Mouse (Mus musculus) stomach, embryonic 16.5 days (tissue): ENCODE measurements around the gene Prr13. TPM values are rescaled to one million over a fixed set of nuclear protein-coding genes. Genes with fewer than 3 reads are reported as not detected.

Experiments used
- ATAC-seq: fragments of 200-750 bp; cut with Nextera tagmentation; 2 replicates; pipeline ENCODE4 v1.8.0; 2017; ENCODE audit warnings: moderate number of reproducible peaks, moderate TSS enrichment; ENCODE audit not compliant: insufficient read depth, low FRiP score
- H3K27ac ChIP-seq: fragments of 300-500 bp; sonication (generic); 2 replicates; pipeline ENCODE4 v1.5.1; 2014; ENCODE audit warnings: low read length
- H3K27me3 ChIP-seq: fragments of 300-500 bp; sonication (generic); 2 replicates; pipeline ENCODE4 v1.6.1; 2014; ENCODE audit warnings: low read length, control low read depth, mixed read lengths; ENCODE audit not compliant: control insufficient read depth, insufficient read depth
- H3K36me3 ChIP-seq: fragments of 300-500 bp; sonication (generic); 2 replicates; pipeline ENCODE4 v1.6.1; 2014; ENCODE audit warnings: low read length; ENCODE audit not compliant: control insufficient read depth, insufficient read depth
- H3K4me1 ChIP-seq: fragments of 300-500 bp; sonication (generic); 2 replicates; pipeline ENCODE4 v1.6.1; 2014; ENCODE audit warnings: low read length, control low read depth, mixed read lengths; ENCODE audit not compliant: control insufficient read depth, insufficient read depth
- H3K4me2 ChIP-seq: fragments of 300-500 bp; sonication (generic); 2 replicates; pipeline ENCODE4 v1.6.1; 2014; ENCODE audit warnings: low read depth, low read length, mixed read lengths
- H3K4me3 ChIP-seq: fragments of 300-500 bp; sonication (generic); replicated peaks from 2 replicates; pipeline ENCODE4 v1.5.1; 2014; ENCODE audit warnings: mild to moderate bottlenecking, low read length
- H3K9ac ChIP-seq: fragments of 300-500 bp; sonication (generic); 2 replicates; pipeline ENCODE4 v1.6.1; 2014; ENCODE audit warnings: low read length
- H3K9me3 ChIP-seq: fragments of 300-500 bp; sonication (generic); replicated peaks from 2 replicates; pipeline ENCODE4 v1.6.1; 2016; ENCODE audit warnings: low read length, control low read depth; ENCODE audit not compliant: control insufficient read depth
- WGBS: fragments of 180-500 bp; shearing (Covaris S2); extraction: QIAGEN DNeasy Blood & Tissue Kit; methylation state at CpG from one replicate; pipeline ENCODE4 v1.1.7; 2014; 5-methylcytosine and 5-hydroxymethylcytosine counted together
- polyA plus RNA-seq: library from polyadenylated mRNA; unstranded; fragments of >200 nt; fragmentation: Nextera tagmentation; extraction: Ambion mirVana; gene quantifications from 2 replicates; pipeline ENCODE4 v1.2.1, GENCODE M21; 2015

The Prr13 gene
- polyA plus RNA-seq, 1 experiment from 2014 or later = 131 TPM

DNA sequence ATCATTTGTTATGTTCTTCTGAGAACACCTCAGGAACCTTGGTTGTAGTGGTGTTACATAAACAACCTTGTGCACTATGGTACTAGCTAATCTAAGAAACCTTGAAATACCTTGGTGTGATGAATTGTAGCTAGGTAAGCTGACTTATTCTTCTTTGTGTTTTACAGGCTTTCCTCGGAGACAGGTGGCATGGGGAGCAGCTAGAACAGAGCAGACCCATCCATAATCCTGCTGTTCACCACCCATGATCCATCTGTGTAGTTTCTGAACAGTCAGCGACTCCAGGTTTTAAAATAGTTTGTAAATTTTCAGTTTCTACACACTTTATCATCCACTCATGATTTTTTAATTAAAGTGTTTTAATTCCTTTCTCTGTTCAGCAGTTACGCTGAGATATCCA lies 39.5 kb downstream of the Prr13 start:
- Histone ChIP-seq H3K4me1 (no peaks in the 10 kb centered on the region), H3K36me3 (peaks cover 43% of the 10 kb centered on the region), H3K4me2 (no peak overlapping the region), H3K9me3 (no peaks in the 10 kb centered on the region), H3K4me3 (no peak overlapping the region), H3K27ac (no peak overlapping the region), H3K9ac (no peak overlapping the region), H3K27me3 (no peaks in the 10 kb centered on the region)
- WGBS = 71% methylated on average over 3 of the region's 3 CpGs
- ATAC-seq = no peak

DNA sequence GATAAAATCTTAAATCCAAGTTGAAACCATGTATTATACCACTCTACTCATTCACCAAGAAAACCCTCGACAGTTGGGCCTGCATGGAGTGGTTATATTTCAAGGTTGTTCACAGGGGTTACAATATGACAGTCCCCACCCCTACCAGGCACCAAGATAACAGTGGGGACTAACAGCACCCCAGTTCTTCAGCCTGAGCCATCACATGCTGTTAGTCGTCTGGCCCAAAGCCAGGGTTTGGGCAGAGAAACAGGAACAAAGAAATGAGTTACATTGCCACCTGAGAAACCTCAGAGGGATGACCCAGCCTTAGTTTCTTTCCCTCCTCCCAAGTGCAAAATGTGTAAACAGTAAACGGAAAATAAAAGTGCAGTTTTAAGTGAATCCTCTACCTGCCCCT lies 40.5 kb downstream of the Prr13 start:
- peaks cover 38% of the 10 kb centered on the region for H3K36me3 ChIP-seq
- no peaks in the 10 kb centered on the region for H3K4me1 ChIP-seq
- ATAC-seq = no peak
- no peak overlapping the region for H3K27ac ChIP-seq
- no peak overlapping the region for H3K4me3 ChIP-seq
- no peaks in the 10 kb centered on the region for H3K9me3 ChIP-seq
- WGBS = 63% methylated on average over 3 of the region's 3 CpGs
- no peak overlapping the region for H3K9ac ChIP-seq
- no peaks in the 10 kb centered on the region for H3K27me3 ChIP-seq
- H3K4me2 ChIP-seq = no peak overlapping the region

DNA sequence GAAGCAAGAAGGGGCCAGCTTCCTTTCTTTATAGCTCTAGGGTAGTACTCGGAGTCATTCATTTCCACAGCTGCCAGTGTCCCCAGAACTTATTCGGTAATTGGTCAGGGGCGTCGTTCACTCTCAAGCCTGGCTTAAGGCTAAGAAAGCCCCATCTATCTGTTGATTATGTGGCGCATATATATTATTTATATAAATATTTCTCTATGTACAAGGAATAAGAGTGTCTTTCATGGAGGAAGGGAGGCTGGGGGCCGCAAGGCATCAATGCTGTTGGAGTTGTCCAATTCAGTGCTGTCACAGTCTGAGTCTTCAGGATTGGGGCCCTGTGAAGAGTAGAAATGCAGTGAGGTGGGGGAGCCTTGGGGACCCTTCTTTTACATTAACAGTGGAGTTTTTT lies 41.0 kb downstream of the Prr13 start:
- peaks cover 38% of the 10 kb centered on the region for H3K36me3 ChIP-seq
- H3K9ac ChIP-seq = no peak overlapping the region
- no peaks in the 10 kb centered on the region for H3K27me3 ChIP-seq
- no peak overlapping the region for H3K27ac ChIP-seq
- H3K9me3 ChIP-seq = no peaks in the 10 kb centered on the region
- ATAC-seq = no peak
- no peaks in the 10 kb centered on the region for H3K4me1 ChIP-seq
- H3K4me2 ChIP-seq = no peak overlapping the region
- WGBS = 89% methylated on average over 6 of the region's 6 CpGs
- H3K4me3 ChIP-seq = no peak overlapping the region

DNA sequence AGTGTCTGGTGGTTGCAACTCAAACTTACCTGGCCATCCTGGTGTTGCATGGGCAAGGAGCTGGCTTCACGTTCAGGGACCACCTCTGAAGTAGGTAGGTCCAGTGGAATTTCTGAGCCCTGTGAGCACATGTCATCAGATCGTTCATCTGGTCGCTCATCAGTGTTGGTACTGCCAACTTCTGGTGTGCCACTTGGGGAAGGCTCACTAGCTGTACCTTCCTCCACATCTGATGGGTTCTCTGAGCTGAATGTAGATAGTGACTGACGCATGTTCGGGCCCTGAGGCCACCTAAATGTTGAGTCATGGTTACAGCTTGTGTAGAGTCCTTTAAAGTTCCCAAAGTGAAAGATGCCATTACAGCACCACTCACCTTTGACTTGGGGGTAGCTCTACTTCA lies 41.7 kb downstream of the Prr13 start:
- no peak for ATAC-seq
- WGBS = 90% methylated on average over 5 of the region's 5 CpGs

DNA sequence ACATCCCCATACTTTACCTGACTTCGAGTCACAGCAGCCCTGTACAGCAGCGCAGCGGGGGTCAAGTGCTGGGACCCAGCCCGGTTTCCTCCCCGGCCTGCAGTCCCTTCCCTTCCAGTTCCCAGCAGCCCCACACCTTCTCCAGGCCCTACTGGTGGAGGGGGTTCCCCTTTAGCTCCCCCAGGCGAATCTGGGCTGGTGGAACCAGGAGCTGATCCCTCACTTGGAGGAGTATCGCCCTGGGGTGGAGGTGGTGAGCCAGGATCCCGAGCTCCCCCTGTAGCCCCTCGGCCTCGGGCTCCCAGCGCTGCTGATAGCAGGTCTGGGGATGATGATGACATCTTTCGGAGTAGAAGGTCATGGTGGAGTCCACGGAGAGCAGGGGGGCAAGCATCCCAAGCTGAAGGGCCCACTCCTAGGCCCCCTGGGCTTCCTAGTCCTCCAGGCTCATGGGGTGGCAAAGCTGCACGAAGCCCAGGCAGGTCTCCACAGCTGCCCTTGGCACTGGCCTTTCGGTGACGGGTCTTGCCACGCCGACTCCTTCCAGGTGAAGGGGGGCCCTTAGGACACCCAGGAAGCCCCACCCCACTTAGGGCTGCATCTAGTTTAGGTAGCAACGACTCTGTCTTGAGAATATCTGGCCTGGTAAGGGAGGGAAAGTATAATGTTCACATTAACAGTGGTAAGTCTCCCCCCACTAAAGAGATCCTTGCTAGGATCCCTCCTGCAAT lies 42.4 kb downstream of the Prr13 start:
- Histone ChIP-seq H3K36me3 (peaks cover 34% of the 10 kb centered on the region), H3K4me1 (no peaks in the 10 kb centered on the region), H3K27ac (no peak overlapping the region), H3K4me2 (no peak overlapping the region), H3K9ac (no peak overlapping the region), H3K27me3 (no peaks in the 10 kb centered on the region), H3K9me3 (no peaks in the 10 kb centered on the region), H3K4me3 (no peak overlapping the region)
- no peak; the same call in 1 of the 2 replicates for ATAC-seq
- WGBS = 83% methylated on average over 19 of the region's 19 CpGs

More for the DNA sequence above, 41.7 kb downstream of the Prr13 start:
- Histone ChIP-seq H3K27me3 (no peaks in the 10 kb centered on the region), H3K36me3 (peaks cover 34% of the 10 kb centered on the region), H3K9ac (no peak overlapping the region), H3K4me1 (no peaks in the 10 kb centered on the region), H3K4me2 (no peak overlapping the region), H3K4me3 (no peak overlapping the region), H3K9me3 (no peaks in the 10 kb centered on the region), H3K27ac (no peak overlapping the region)

DNA sequence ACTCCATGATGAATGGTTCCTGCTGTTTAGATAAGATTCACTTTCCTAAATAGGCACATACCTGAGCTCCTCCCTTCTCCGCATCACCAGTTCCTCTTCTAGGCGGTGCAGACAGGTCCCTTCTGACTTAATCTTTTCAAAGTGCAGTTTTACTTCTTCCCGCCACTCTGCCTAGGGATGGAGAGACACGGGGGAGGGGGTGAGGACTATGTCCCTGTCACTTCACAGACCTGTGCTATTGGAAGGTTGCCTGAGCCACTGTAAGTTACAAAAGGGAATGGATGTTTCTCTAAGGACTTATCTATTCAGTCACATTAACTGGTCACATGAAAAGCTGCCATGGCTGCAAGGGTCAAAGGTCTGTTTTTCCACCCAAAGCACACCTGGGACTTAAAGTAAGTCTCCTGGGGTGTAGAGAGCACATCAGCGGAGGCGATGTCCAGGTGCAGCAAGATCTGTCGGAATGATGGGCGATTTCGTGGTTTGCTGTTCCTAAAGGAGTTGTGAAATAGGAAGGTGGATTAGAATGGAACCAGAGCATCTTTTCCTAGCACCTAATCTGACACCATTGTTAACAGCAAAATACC lies 43.5 kb downstream of the Prr13 start:
- Histone ChIP-seq H3K4me3 (no peak overlapping the region), H3K9ac (no peak overlapping the region), H3K36me3 (peaks cover 34% of the 10 kb centered on the region), H3K9me3 (no peaks in the 10 kb centered on the region), H3K27ac (no peak overlapping the region), H3K4me1 (no peaks in the 10 kb centered on the region), H3K27me3 (no peaks in the 10 kb centered on the region), H3K4me2 (no peak overlapping the region)
- WGBS = 55% methylated on average over 9 of the region's 9 CpGs
- 0 out of 2 replicates have a peak, but pooled peaks have one; percentile 20 for ATAC-seq

DNA sequence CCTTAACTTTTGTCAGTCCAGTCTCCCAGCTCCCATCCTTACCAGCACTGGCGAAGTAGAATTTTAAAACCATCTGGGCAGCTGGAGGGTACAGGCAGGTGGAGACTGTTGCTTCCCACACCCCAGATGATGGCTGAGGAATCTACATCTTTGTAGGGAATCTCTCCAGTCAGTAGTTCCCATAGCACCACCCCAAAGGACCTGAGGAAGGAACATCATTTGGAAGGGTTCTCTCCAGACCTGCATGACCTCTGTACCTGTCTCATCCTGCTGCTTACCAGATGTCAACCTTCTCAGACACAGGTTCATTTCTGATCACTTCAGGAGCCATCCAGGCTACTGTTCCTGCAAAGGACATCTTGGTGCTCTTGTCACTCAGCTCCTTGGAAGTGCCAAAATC lies 44.6 kb downstream of the Prr13 start, which contains the start of gene Gm10337:
Gm10337 (plus strand) TSS at position 276 of the 400 bp plus-strand sequence.
- 77% methylated on average over 1 of the region's 1 CpGs for WGBS
- Histone ChIP-seq H3K4me1 (no peaks in the 10 kb centered on the region), H3K36me3 (peaks cover 26% of the 10 kb centered on the region), H3K27ac (no peak within 1 kb of the TSS), H3K27me3 (no peaks in the 10 kb centered on the region), H3K9me3 (no peaks in the 10 kb centered on the region), H3K4me3 (no peak within 1 kb of the TSS), H3K9ac (no peak within 1 kb of the TSS), H3K4me2 (no peak within 1 kb of the TSS)
- no peak for ATAC-seq

DNA sequence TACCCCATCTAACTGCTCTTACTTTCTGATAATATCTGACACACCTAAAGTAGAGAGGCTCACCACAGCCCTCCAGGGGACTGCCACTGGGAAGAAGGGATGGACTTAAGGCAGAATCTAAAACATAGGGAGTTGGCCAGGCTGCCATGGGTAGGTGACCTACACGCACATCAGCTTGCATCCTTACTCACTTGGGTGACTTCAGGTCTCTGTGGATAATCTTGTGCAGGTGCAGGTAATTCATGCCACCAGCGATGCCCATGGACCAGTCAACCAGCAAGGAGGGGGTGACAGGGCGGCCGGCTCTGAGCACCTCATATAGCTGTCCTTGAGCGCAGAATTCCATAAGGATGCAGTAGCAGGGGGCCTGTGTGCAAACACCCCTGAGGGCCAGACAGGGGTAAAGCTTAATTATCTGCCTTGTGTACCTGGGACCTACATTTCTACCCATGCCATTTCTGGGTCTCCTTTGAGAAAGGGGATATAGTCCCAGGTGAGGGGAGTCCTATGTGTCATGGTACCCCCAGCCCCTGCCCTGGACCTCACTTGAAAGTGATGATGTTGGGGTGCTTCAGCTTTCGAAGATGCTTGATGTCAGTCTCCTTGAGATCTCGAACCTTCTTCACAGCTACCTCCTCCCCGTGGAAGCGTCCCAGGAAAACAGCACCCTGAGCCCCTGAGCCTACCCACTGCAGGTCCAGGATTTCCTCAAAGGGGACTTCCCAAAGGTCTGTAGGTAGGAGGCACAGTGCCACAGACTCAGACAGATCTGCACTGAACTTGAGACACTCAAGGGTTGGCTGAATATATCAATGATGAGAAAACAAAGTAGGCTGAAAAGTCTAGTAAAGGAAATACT lies 45.3 kb downstream of the Prr13 start:
- no peak overlapping the region for H3K27ac ChIP-seq
- H3K4me3 ChIP-seq = no peak overlapping the region
- H3K27me3 ChIP-seq = no peaks in the 10 kb centered on the region
- WGBS = 86% methylated on average over 9 of the region's 9 CpGs
- peaks cover 26% of the 10 kb centered on the region for H3K36me3 ChIP-seq
- no peaks in the 10 kb centered on the region for H3K9me3 ChIP-seq
- no peaks in the 10 kb centered on the region for H3K4me1 ChIP-seq
- no peak overlapping the region for H3K4me2 ChIP-seq
- no peak for ATAC-seq
- H3K9ac ChIP-seq = no peak overlapping the region
